Mouse (Mus musculus) neural tube, embryonic 10.5 days (tissue): ENCODE results near the gene Tas2r104.

Experiments used
- DNase-seq: peaks from one replicate; pipeline ENCODE4 v3.0.0-alpha.2; 2017; ENCODE audit warnings: low spot score; ENCODE audit errors: extremely low spot score

Gene Tas2r104

DNA sequence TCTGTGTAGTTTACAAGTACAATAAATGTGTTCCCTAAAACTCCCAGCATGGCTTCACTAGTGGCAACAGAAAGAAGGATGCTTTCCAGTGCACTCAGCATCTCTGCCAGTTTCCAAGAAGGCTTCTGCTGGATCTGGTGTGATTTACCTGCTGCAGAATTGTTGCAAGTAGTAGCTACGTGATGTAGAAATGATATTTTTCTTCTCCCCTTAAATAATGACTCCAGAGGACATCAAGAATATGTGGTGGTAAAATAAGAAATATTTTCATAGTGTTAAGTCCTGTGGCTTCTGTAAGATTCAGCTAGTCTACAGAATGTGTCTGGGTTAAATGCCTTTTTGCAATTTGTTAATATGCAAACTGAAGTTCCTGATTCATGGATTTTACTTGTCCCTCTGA, at the start of gene Tas2r104:
Tas2r104 (minus strand) TSS at position 101 of the 400 bp plus-strand sequence.
- DNase-seq: no peak

DNA sequence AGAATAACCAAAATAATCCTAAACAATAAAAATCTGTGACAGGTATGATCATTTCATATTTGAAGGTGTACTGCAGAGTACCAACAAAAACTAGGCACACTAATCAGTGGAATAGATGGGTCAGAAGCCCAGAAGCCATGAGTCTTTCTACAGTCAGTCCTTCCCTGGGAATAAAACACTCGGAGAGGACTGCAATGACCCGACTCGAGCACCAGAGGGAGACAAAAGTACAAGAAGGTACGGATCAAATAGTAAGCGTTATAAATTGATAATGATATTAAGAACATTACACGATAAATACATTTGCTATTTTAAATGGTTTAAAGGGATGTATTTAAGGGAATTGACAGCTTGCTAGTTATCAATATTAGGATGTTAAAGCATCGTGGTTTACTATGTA, 27.3 kb upstream of the Tas2r104 start:
- no peak for DNase-seq

- no peak for DNase-seq
Measured at GRCm38 (mm10) chr6:131689963-131690362, 4.4 kb upstream of the Tas2r104 start, which contains the start of gene Tas2r114. Gene Tas2r114, minus strand, starts transcription at chr6:131690063.

- DNase-seq: no peak
Measured at GRCm38 (mm10) chr6:131687395-131687794, 1.9 kb upstream of the Tas2r104 start, which contains the start of gene Tas2r105. Gene Tas2r105, minus strand, starts transcription at chr6:131687495.

DNA sequence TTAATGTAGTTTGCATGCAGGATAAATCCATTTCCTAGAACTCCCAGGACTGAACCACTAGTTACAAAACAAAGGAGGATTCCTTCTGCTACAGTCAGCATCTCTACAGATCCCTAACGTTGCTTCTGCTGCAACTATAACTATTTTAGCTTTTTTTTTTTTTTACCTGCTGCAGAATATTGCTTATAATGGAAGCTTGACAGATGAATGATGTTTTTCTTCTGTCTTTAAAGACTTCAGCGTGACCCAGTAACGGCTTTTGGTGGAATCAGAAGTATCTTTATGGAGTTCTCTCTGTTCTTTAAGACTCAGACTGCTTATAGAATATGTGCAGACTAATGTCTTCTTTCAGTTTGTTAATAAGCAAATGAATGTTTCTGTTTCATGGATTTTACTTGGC, 6.8 kb downstream of the Tas2r104 start, which contains the start of gene Tas2r106:
Tas2r106 (minus strand) TSS at position 101 of the 400 bp plus-strand sequence.
- no peak for DNase-seq

DNA sequence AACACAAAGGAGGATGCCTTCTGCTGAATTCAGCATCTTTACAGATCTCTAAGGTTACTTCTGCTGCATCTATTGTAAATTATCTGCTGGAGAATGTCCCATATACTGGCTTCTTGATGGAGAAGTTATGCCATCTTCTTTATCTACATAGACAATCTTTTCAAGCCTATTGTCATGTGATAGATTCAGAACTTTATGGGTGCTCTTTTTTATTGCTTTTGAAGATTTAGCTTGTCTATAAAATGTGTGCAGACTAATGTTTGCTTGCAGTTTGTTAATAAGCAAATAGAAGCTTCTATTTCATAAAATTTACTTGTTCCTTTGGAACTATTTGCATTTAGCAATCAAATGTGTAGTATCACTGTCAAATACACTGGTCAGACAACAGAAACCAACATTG, 25.5 kb downstream of the Tas2r104 start, which contains the start of gene Tas2r107:
Tas2r107 (minus strand) TSS at position 101 of the 400 bp plus-strand sequence.
- no peak for DNase-seq
